Mouse (Mus musculus) embryo, embryonic 11.5 days (tissue): ENCODE results near the gene Alg14.

ENCODE experiments used
- DNase-seq: peaks from one replicate; pipeline ENCODE4 v3.0.0-alpha.2; 2012; ENCODE audit warnings: low read depth, low spot score

The Alg14 gene

GRCm38 (mm10) chr3:121364388-121364787, 72.8 kb downstream of the Alg14 start:
- DNase-seq: no peak

- DNase-seq: no peak
Measured at GRCm38 (mm10) chr3:121365131-121365530, 73.6 kb downstream of the Alg14 start.

GRCm38 (mm10) chr3:121368616-121369015, 77.0 kb downstream of the Alg14 start:
- DNase-seq: no peak

- no peak for DNase-seq
Measured at GRCm38 (mm10) chr3:121369517-121369916, 77.9 kb downstream of the Alg14 start.

- no peak for DNase-seq
Measured at GRCm38 (mm10) chr3:121370301-121370700, 78.7 kb downstream of the Alg14 start.

GRCm38 (mm10) chr3:121370830-121371526, 79.4 kb downstream of the Alg14 start:
- no peak for DNase-seq

GRCm38 (mm10) chr3:121371527-121372220, 80.1 kb downstream of the Alg14 start:
- no peak for DNase-seq

GRCm38 (mm10) chr3:121373897-121374441, 82.4 kb downstream of the Alg14 start:
- no peak for DNase-seq

- no peak for DNase-seq
Measured at GRCm38 (mm10) chr3:121375541-121376129, 84.1 kb downstream of the Alg14 start.

GRCm38 (mm10) chr3:121378708-121379612, 87.4 kb downstream of the Alg14 start:
- no peak for DNase-seq

GRCm38 (mm10) chr3:121379699-121380098, 88.1 kb downstream of the Alg14 start:
- no peak for DNase-seq

- no peak for DNase-seq
Measured at GRCm38 (mm10) chr3:121387471-121388009, 96.0 kb downstream of the Alg14 start.

GRCm38 (mm10) chr3:121389366-121389765, 97.8 kb downstream of the Alg14 start:
- no peak for DNase-seq

GRCm38 (mm10) chr3:121389860-121390530, 98.4 kb downstream of the Alg14 start:
- peak; percentile 52 for DNase-seq

- DNase-seq: no peak
Measured at GRCm38 (mm10) chr3:121390724-121391123, 99.2 kb downstream of the Alg14 start.

GRCm38 (mm10) chr3:121395588-121396295, 104.2 kb downstream of the Alg14 start:
- DNase-seq: no peak

GRCm38 (mm10) chr3:121396561-121396960, 105.0 kb downstream of the Alg14 start:
- no peak for DNase-seq

GRCm38 (mm10) chr3:121397007-121397406, 105.4 kb downstream of the Alg14 start:
- DNase-seq: no peak

GRCm38 (mm10) chr3:121401384-121401783, 109.8 kb downstream of the Alg14 start:
- DNase-seq: no peak

- no peak for DNase-seq
Measured at GRCm38 (mm10) chr3:121402096-121402495, 110.5 kb downstream of the Alg14 start.
